Mouse (Mus musculus) heart, postnatal 10 days (tissue): ENCODE results near the gene Polg2. TPM values are rescaled to one million over a fixed set of nuclear protein-coding genes. Genes with fewer than 3 reads are reported as not detected.
"Not testable (repeated sequence)": the region's sequence is repeated elsewhere in the genome, so short reads cannot be mapped to it uniquely, and the experiment has no call there.

Source experiments
- DNase-seq, 2 experiments: peaks; one replicate each; pipeline ENCODE4 v3.0.0; 2021
- intact Hi-C: fragments of 180-260 bp; cut with DNase I; formaldehyde crosslinking; loops from one replicate; pipeline ENCODE4 v1.15.1; 2025
- total RNA-seq, 2 experiments: library from RNA; stranded (reverse); gene quantifications; 2 replicates each; pipeline ENCODE4 v1.2.3; 2021

Gene Polg2
- total RNA-seq, 2 experiments from 2014 or later = 3.7 to 4.3 TPM

DNA sequence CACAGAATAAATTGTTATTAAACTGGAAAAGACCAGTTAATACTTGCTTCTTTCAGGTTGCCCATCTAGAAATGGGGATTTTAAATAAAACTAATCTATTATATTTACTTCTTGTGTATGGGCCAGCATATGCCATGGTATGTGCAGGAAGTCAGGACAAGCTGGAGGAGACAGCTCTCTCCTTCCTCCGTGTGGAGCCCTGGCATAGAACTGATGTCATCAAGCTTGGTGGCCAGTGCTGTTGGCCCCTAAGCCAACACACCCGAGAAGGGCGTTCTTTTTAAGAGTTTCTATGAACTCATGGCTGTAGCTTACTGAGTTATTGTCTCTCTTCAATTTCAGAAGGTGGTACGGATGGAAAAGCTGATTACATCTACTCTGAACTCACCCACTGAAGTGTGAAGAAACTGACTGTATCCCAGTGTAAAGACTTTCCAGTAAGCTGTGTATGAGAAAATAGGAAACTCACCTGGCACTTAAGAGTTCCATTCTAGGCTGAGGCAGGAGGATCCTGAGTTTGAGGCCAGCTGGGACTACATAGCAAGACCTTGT, 12.7 kb downstream of the Polg2 start:
- DNase-seq = no peak
- intact Hi-C loops = no loop called here

GRCm38 (mm10) chr11:106762800-106763185, 16.5 kb downstream of the Polg2 start:
- DNase-seq = no peak
- intact Hi-C loops = no loop called here

DNA sequence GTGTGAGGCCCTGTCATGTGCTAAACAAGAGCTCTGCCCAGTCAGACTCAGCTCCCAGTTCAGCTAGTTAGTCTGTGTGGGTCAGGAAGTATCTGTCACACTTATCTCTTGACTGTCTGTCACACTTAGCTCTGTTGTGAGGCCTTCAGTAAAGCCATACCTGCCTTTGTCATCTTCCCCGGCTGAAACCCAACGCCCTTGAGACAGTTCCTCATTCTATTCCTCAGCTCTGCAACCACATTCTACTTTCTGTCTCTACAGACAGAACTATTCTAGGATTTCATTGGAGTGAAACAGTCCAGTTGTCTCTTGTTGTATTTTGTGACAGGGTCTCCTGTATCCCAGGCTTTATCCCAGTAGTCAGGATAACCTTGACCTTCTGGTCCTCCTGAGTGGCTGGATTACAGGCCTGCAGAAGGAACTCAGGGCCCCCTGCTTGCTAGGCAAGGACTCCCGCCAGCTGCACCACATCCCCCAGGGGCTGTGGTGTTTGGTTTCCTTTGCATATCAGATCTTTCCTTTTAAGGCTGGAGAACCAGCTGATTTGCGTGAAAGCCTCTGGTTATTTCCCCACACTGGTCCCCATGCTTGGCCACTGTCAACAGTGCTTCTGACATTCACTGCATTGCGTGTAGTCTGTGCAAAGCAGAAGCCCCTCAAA, 17.1 kb downstream of the Polg2 start:
- DNase-seq = peak; percentile 54 to 58
- intact Hi-C loops = no loop called here

DNA sequence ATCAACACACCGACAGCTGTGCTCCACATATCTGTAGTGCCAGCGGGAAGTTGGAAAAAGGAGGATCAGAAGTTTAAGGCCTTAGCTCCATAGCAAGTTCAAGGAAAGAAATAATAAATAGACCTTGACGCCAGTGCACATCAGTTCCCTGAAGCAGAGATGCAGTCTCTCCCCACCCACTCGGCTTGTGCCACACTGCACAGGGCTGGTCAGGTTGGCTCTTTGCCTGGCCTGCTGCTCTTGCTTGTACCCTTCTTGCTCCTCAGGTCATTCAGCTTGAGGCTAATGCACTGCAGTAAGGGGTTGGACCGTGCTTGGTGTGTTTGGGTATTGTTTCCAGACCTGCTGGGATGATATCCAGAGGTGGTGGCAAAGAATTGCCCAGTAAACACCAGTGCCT, 18.8 kb downstream of the Polg2 start:
- no peak for DNase-seq
- intact Hi-C loops = no loop called here

DNA sequence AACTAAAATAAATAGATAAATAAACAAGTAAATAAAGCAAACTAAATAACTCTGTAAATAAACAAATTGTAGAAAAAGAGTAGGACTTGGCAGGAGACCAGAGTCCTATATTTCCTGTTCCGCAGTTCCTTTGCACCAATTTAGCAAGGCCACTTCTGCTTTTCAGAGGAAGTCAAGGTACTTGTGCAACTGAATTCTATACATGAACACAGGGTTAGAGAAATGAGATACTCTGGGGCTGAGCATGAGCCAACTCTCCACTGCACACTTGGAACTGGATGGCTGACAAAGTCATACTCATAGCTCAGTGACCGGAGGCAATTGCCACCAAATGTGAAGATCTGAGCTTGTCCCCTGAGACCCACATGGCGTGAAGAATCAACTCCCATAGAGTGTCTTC, 20.3 kb downstream of the Polg2 start:
- intact Hi-C loops = loop anchor here (10.0 kb wide), 1 partner anchor 344 kb away; no protein-coding TSS in a partner anchor
- no peak for DNase-seq

DNA sequence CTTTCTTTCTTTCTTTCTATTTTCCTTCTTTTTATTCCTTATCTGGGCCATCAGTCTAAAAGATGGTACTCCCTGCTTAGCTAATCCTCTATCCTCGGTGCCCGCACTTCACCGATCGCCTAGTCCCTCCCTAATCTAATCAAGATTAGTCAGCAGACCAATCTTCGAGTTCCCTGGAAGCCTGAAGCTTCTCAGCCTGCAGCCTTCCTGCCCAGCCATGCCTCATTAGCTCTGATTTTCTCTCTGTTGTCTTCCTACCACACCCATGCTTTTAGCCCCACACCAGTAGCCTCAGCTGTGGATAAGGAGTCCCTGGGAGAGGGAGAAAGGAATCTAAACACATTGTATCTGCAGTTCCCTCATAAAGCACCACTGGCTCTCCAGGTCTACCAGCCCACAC, 23.8 kb downstream of the Polg2 start:
- intact Hi-C loops = loop anchor here (10.0 kb wide), 1 partner anchor 341 kb away; no protein-coding TSS in a partner anchor

DNA sequence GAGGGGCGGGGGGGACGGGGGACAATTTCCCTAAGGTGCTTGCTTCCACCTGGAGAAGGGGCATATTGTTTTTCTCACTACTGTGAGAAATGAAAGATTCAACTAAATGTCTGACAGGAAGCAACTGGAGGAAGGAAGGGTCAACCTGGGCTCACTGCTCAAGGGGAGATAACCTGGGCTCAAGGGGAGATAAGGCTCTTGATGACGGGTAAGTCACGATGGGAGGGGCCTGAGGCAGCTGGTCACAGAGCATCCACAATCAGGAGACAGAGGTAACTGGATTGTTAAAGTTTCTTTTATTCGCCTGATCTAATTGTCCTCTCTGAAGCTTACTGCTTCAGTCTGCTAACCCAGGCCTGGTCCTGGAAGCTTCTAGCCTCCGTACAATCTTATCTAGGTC, 26.0 kb downstream of the Polg2 start:
- no peak for DNase-seq
- intact Hi-C loops = loop anchor here (10.0 kb wide), 1 partner anchor 339 kb away; no protein-coding TSS in a partner anchor

More for the DNA sequence above, 23.8 kb downstream of the Polg2 start:
- DNase-seq = no peak

DNA sequence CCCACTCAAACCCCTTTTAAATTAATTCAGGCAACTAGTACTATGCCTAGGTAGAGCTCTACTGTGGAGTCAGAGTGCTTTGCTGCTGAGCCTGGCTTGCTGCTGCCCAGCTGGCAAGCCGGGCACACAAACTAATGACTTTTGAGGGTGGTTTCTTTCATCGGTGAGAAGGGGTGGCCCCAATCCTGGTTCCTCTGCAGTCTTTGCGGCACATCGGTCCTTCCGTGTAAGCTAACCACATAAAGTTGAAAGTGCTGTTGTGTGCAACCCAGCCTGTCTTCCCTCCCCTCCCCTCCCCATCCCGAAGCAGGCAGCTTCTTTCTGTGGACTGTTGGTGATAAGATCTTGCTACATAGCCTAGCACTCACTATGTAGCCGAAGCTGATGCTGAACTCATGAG, 27.2 kb downstream of the Polg2 start:
- no peak for DNase-seq
- intact Hi-C loops = loop anchor here (10.0 kb wide), 1 partner anchor 337 kb away; no protein-coding TSS in a partner anchor

DNA sequence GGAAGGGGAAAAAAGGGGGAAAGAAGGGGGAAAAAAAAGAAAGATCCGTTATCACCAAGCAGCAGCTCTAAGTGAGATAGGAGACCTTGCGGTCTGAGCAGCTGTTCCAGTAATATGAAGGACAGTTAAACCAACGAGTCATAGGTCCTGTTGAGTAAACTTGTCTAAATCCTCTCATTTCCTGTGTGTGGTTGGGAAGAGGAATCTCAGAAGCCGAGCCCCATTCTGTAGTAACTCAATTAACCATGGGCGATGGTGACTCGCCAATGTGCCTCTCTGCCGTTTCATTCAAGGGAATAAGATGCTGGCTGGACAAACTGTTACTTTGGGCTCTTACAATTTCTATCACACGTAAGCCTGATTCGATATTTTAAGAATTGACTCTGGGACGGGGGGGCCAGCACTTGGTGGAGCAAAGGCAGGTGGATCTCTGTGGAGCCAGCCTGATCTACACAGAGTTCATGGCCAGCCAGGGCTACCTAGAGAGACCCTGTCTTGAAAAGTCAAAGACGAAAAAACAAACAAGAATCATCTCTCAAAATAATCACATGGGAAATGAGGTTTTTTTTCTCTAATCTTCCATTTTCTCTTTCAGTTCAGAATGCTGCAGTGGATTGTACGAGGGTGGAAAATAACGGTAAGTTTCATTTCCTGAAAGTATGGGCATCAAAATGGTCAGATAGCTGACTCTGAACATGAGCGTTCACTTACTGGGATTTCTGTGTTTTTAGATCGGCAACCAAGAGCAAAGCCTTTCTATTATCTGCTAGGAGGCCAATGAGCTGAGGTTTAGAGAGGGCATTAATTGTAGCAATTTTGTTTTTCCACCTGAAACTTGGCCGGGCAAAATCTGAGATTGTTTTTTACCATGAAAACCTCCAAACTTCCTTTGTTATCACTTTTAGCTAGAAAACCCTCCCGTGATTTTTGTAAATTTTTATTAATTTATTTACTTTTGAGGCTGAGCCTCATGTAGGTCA, 28.0 kb downstream of the Polg2 start, which contains the start of gene Milr1:
Milr1 (plus strand) TSS at position 188 of the 980 bp plus-strand sequence.
- intact Hi-C loops = loop anchor here (10.0 kb wide), 1 partner anchor 337 kb away; no protein-coding TSS in a partner anchor
- DNase-seq = no peak

DNA sequence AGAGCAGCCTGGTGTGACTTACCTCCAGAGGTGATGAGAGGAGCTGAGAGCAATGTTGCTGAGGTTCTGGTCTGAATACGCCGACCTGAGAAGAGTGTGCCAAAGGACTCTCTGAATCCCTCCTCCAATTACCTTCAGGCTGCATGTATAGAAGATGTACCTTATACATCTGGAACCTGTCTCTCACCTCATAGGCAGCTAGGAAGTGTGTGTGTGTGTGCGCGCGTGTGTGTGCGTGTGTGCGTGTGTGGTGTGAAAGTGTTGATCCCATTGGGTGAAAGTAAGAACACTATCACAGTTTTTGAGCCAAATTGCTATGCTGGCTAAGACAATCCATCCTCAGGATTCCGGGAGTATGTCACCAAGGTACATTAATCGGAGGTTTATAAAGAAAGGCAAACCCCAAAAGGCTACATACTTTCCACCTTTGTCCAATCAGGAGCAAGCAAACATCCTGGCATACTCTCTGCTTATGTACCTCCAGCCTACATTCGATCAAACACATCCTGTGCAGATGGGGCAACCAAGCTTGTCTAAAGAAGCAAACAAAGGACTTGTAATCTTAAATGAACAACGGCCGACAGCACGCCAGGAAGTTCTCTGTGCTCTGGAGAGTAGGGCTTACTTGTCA, 29.1 kb downstream of the Polg2 start, which contains the start of gene Pecam1:
Pecam1 (minus strand) TSS at position 508 of the 631 bp plus-strand sequence.
- intact Hi-C loops = loop anchor here (10.0 kb wide), 1 partner anchor 335 kb away; no protein-coding TSS in a partner anchor
- DNase-seq = no peak

DNA sequence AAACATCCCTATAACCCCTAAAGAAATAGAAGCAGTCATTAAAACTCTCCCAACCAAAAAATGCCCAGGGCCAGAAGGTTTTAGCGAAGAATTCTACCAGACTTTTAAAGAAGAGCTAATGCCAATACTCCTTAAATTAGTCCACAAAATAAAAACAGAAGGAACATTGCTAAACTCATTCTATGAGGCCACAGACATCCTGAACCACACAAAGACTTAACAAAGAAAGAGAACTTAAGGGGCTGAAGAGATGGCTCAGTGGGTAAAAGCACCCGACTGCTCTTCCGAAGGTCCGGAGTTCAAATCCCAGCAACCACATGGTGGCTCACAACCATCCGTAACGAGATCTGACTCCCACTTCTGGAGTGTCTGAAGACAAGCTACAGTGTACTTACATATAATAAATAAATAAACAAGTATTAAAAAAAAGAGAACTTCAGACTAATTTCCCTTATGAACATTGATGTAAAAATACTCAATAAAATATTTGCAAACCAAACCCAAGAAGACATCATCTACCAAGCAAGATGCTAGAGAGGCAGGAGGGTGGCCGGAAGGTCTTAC, 29.7 kb downstream of the Polg2 start:
- intact Hi-C loops = loop anchor here (10.0 kb wide), 1 partner anchor 335 kb away; no protein-coding TSS in a partner anchor
- DNase-seq = not testable (repeated sequence)

DNA sequence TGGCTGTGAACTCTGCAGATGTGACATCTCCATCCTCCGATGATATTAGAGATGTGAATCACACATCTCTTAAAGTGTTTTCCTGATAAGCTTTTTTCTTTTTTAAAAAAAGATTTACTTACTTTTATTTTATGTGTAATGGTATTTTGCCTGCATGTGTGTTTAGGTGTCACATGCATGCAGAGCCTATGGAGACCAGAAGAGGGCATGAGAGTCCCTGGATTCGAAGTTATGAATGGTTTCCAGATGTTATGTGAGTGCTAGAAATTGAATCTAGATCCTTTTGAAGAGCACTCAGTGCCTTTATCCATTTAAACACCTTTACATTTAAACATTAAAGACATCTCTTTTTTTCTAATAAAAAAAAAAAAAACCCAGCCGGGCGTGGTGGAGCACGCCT, 34.4 kb downstream of the Polg2 start:
- intact Hi-C loops = loop anchor here (5.0 kb wide), 1 partner anchor 233 kb away; no protein-coding TSS in a partner anchor
- no peak for DNase-seq

- peak in 1 of 2 experiments; percentile 27 for DNase-seq
- intact Hi-C loops = loop anchor here (1.0 to 5.0 kb wide), 3 partner anchors 63 to 230 kb away; no protein-coding TSS in a partner anchor
Observed at GRCm38 (mm10) chr11:106742388-106742841, 36.9 kb downstream of the Polg2 start.

- intact Hi-C loops = loop anchor here (1.0 to 5.0 kb wide), 3 partner anchors 63 to 230 kb away; no protein-coding TSS in a partner anchor
- no peak for DNase-seq
Observed at GRCm38 (mm10) chr11:106741826-106742225, 37.5 kb downstream of the Polg2 start.

DNA sequence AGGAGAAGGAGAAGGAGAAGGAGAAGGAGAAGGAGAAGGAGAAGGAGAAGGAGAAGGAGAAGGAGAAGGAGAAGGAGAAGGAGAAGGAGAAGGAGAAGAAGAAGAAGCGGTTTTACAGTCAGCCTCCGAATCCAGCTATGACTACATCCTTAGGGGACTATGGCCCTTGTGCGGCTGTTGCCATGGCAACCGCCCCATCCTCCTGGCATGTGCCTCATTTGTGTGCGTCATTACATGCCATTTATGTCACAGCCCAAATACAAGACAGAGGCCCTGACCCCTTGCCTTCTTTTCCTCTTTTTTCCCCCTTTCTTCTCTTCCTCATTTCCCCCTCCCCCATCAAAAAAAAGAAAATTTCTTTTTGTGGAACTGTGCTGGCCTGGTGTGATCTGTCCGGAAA, 38.1 kb downstream of the Polg2 start:
- no peak for DNase-seq
- intact Hi-C loops = loop anchor here (5.0 kb wide), 1 partner anchor 229 kb away; no protein-coding TSS in a partner anchor

GRCm38 (mm10) chr11:106740724-106741123, 38.6 kb downstream of the Polg2 start:
- DNase-seq = not testable (repeated sequence)
- intact Hi-C loops = loop anchor here (5.0 kb wide), 1 partner anchor 228 kb away; no protein-coding TSS in a partner anchor

DNA sequence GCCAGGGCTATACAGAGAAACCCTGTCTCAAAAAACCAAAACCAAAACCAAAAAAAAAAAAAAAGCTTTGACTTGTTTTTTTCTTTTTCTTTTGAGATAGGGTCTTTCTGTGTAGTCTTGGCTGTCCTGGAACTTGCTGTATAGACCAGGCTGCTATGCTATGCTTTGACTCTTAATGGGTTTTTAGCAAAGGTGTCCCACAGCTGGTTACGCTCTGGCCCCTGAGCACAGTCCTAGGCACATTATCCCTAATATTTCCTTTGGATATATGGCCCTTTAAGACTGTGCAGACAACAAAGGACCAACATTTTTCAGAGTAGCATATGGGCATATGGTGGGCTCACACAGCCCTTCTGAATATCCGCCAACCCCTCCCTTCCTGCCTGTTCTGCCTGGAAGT, 40.2 kb downstream of the Polg2 start:
- intact Hi-C loops = loop anchor here (5.0 kb wide), 1 partner anchor 37 kb away; no protein-coding TSS in a partner anchor
- no peak for DNase-seq

DNA sequence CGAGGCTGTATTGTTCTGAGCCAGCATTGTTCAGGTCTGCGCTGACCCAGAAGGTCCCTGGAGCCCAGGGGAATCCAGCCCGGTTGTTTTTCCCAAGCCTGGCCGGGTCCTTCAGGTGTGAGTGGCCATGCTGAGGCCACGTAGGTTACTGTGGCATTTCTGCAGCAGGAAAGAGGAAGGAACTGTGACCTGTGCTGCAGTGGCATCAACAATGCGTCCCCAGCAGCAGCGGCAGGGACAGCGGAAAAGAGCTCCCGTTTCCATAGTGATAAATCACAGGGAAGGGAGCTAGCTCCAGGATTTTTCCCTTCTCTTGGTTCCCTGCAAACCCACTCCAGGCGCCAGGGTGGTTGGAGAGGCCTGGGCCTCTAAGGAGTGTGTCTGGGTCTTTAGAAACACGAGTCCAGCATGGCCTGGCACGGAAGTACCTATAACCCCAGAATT, 42.1 kb downstream of the Polg2 start:
- intact Hi-C loops = loop anchor here (2.0 to 5.0 kb wide), 2 partner anchors 24 to 35 kb away; no protein-coding TSS in a partner anchor
- DNase-seq = peak; percentile 53 to 62

DNA sequence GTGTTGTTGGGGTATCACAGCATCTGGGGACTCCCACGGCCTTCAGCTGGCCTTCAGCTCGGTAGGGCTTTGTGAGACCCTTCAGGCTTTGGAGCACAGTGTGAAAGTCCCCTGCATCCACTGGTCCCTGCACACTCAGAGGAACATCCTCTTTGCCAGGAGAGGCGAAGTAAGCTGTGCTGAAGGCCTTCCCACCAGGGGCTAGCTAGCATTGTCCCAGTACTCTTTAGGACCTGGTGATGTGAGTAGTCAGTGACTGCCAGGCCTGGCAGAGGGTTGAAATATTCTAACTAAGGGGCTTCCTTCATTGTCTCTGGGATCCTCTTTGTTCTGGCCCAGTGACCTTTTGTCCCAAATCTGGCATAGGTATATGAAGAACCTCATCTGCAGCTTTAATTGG, 42.7 kb downstream of the Polg2 start:
- intact Hi-C loops = loop anchor here (2.0 to 5.0 kb wide), 2 partner anchors 24 to 34 kb away; no protein-coding TSS in a partner anchor
- no peak for DNase-seq
